Comparison of ENCODE assay signal across 13 mouse cellular contexts in the genomic region with DNA sequence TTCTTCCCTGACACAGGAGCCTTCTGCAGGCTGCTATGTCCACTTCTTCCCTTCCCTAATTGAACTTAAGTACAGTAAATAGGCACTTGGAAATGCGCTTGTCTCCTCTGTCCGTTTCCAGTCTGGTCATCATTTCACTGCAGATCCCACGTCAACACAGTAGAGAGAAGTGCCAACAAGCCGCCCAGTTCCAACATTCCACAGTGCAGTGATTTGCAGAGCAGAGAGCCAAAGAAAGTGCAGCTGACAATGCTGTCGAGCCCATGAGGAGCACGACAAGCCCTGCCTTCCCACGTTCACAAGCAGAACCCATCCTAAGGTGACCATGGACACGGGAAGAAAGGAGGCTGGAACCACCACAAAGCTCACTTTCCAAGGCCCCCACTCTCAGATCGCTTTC. TPM values are rescaled to one million over a fixed set of nuclear protein-coding genes. Genes with fewer than 3 reads are reported as not detected.
DNase-seq lines count a peak whose midpoint lies in the region; ATAC-seq and TF ChIP-seq lines count a peak whose summit lies in the region.
"Had no signal": no experiment of that assay in that cellular context is flagged by ENCODE, and none has a peak within 500 bp of the region (broad histone marks: within the 10 kb centered on the region; RNA-seq: fewer than 3 reads in every experiment).

No protein-coding gene starts in this region.

- no peak overlapping the region for H3K9ac ChIP-seq in heart, postnatal 0 days (replicated peaks; ENCODE audit: low read depth, low read length)
- H3K9ac ChIP-seq in lung, postnatal 0 days (replicated peaks; ENCODE audit: low read depth) = no peak overlapping the region
- H3K9ac ChIP-seq in midbrain, embryonic 15.5 days = no peak overlapping the region
- H3K9ac ChIP-seq: forebrain, embryonic 12.5 days had no signal

- TF ChIP-seq CTCF in gastrocnemius, adult 2 months (IDR thresholded peaks at IDR 0.05) = no peak
- no peak for TF ChIP-seq CTCF in heart, postnatal 0 days (IDR thresholded peaks at IDR 0.05; ENCODE audit: low read depth)
- TF ChIP-seq CTCF in lung, postnatal 0 days (IDR thresholded peaks at IDR 0.05) = no peak

- peak overlapping the region; percentile 86 for H3K27ac ChIP-seq in gastrocnemius, adult 2 months
- no peak overlapping the region for H3K27ac ChIP-seq in heart, postnatal 0 days (ENCODE audit: low read depth)
- H3K27ac ChIP-seq in lung, postnatal 0 days (ENCODE audit: low read length) = no peak overlapping the region
- H3K27ac ChIP-seq in midbrain, embryonic 15.5 days = no peak overlapping the region
- H3K27ac ChIP-seq: forebrain, embryonic 12.5 days; left cerebral cortex, adult 2 months had no signal

- no peaks in the 10 kb centered on the region for H3K9me3 ChIP-seq in heart, postnatal 0 days (replicated peaks; ENCODE audit: control insufficient read depth, low read length)
- no peaks in the 10 kb centered on the region for H3K9me3 ChIP-seq in lung, postnatal 0 days (ENCODE audit: low read length)
- no peaks in the 10 kb centered on the region for H3K9me3 ChIP-seq in midbrain, embryonic 15.5 days
- H3K9me3 ChIP-seq: forebrain, embryonic 12.5 days had no signal

- peak overlapping the region; percentile 84 for H3K4me2 ChIP-seq in heart, postnatal 0 days (ENCODE audit: low read depth, low read length)
- peak overlapping the region; percentile 85 for H3K4me2 ChIP-seq in lung, postnatal 0 days (replicated peaks; ENCODE audit: low read depth, low read length)
- no peak overlapping the region for H3K4me2 ChIP-seq in midbrain, embryonic 15.5 days
- H3K4me2 ChIP-seq: forebrain, embryonic 12.5 days had no signal

- peaks cover 53% of the 10 kb centered on the region for H3K27me3 ChIP-seq in heart, postnatal 0 days (ENCODE audit: control insufficient read depth, insufficient read depth, low read length)
- peaks cover 13% of the 10 kb centered on the region for H3K27me3 ChIP-seq in lung, postnatal 0 days (replicated peaks; ENCODE audit: insufficient read depth, low read length)
- peaks cover 32% of the 10 kb centered on the region for H3K27me3 ChIP-seq in midbrain, embryonic 15.5 days (replicated peaks)

- no peak for TF ChIP-seq EP300 in heart, postnatal 0 days (IDR thresholded peaks at IDR 0.05; ENCODE audit: low read depth)
- TF ChIP-seq EP300 in lung, postnatal 0 days (IDR thresholded peaks at IDR 0.05) = no peak

- 19% methylated on average over 9 of the region's 9 CpGs for WGBS in heart, postnatal 0 days
- 31% methylated on average over 9 of the region's 9 CpGs for WGBS in lung, postnatal 0 days
- WGBS in midbrain, embryonic 15.5 days = 60% methylated on average over 9 of the region's 9 CpGs

- intact Hi-C loops in gastrocnemius, adult 2 months (cut with DNase I) = loop anchor here (2.0 to 10.0 kb wide), 2 partner anchors 171 to 381 kb away; no protein-coding TSS in a partner anchor

- H3K4me3 ChIP-seq in gastrocnemius, adult 2 months = peak overlapping the region; percentile 84
- H3K4me3 ChIP-seq in heart, postnatal 0 days (ENCODE audit: low read depth, low read length) = peak overlapping the region; percentile 56; the same call in 1 of the 2 replicates
- H3K4me3 ChIP-seq in lung, postnatal 0 days (ENCODE audit: low read depth, low read length) = no peak overlapping the region
- H3K4me3 ChIP-seq in midbrain, embryonic 15.5 days = no peak overlapping the region
- H3K4me3 ChIP-seq: forebrain, embryonic 12.5 days; left cerebral cortex, adult 2 months had no signal

- peak; percentile 74 for ATAC-seq in heart, postnatal 0 days (ENCODE audit: insufficient read depth, low read depth)
- ATAC-seq in lung, postnatal 0 days = 0 out of 2 replicates have a peak, but pooled peaks have one; percentile 49
- no peak for ATAC-seq in midbrain, embryonic 15.5 days (replicated peaks)

- 0 out of 2 replicates have a peak, but pooled peaks cover 17% of the 10 kb centered on the region for H3K4me1 ChIP-seq in heart, postnatal 0 days (ENCODE audit: control insufficient read depth, insufficient read depth)
- H3K4me1 ChIP-seq in lung, postnatal 0 days (ENCODE audit: insufficient read depth, low read depth, low read length) = peaks cover 5% of the 10 kb centered on the region; the same call in 1 of the 2 replicates
- H3K4me1 ChIP-seq in midbrain, embryonic 15.5 days = peaks cover 11% of the 10 kb centered on the region

- H3K36me3 ChIP-seq in heart, postnatal 0 days (replicated peaks; ENCODE audit: control insufficient read depth, insufficient read depth, low read length) = no peaks in the 10 kb centered on the region
- no peaks in the 10 kb centered on the region for H3K36me3 ChIP-seq in lung, postnatal 0 days (ENCODE audit: insufficient read depth, low read length)
- H3K36me3 ChIP-seq in midbrain, embryonic 15.5 days (replicated peaks) = no peaks in the 10 kb centered on the region
- H3K36me3 ChIP-seq: forebrain, embryonic 12.5 days had no signal

- DNase-seq in Muller cell, postnatal 12 days (ENCODE audit: inconsistent ontology term) = peak; percentile 71
- peak; percentile 81 for DNase-seq in gastrocnemius, adult 2 months
- peak; percentile 68 for DNase-seq in heart, postnatal 0 days (ENCODE audit: low spot score)
- DNase-seq in lung, postnatal 0 days (ENCODE audit: low spot score) = peak; percentile 69
- no peak for DNase-seq in left cerebral cortex, adult 8-10 months (ENCODE audit: low spot score in 2 of 2)
- DNase-seq in kidney, postnatal 14 days = no peak
- DNase-seq in cerebellum, postnatal 25 days = no peak
- DNase-seq: kidney, postnatal 36 days had no signal

RNA-seq across cellular contexts. Expression of gene Fndc1, which starts 1.7 kb away (rescaled TPM):
- total RNA-seq in gastrocnemius, adult 2 months (2021) = 10 to 100 TPM; 22.2 to 46.4 TPM
- 30.5 and 49.5 TPM in 2 replicates for total RNA-seq in heart, postnatal 0 days (2014; rRNA removed; ENCODE audit: low replicate concordance)
- polyA plus RNA-seq in heart, postnatal 0 days (2015; fragmentation: Nextera tagmentation; extraction: Ambion mirVana) = 22.1 and 26.0 TPM in 2 replicates
- polyA plus RNA-seq in lung, postnatal 0 days (2015; fragmentation: Nextera tagmentation; extraction: Ambion mirVana) = 40.8 and 47.4 TPM in 2 replicates
- 6.9 TPM in 2 replicates for polyA plus RNA-seq in midbrain, embryonic 15.5 days (2015; fragmentation: Nextera tagmentation; extraction: Ambion mirVana)
- 1 to 10 TPM; 3.9 to 6.2 (median 4.9) TPM for total RNA-seq in left cerebral cortex, adult 8-10 months (2022)
- total RNA-seq: common myeloid progenitor, adult 5-6 weeks; hematopoietic stem cell, adult 5-6 weeks had no signal

Comparison
In these comparisons a context has a peak if more than half of its experiments do, and no peak if none do; other contexts are left out.
1. DNase-seq: peak in Muller cell, postnatal 12 days (single experiment), gastrocnemius, adult 2 months (single experiment), heart, postnatal 0 days (single experiment) and lung, postnatal 0 days (single experiment); none in left cerebral cortex, adult 8-10 months (0 of 2), kidney, postnatal 14 days (single experiment) and cerebellum, postnatal 25 days (0 of 2).
2. H3K4me3 ChIP-seq: peak in gastrocnemius, adult 2 months (single experiment) and heart, postnatal 0 days (single experiment); none in lung, postnatal 0 days (single experiment) and midbrain, embryonic 15.5 days (single experiment).